Mouse (Mus musculus) thymus, adult 2 months (tissue): ENCODE data around the gene Il17f. TPM values are rescaled to one million over a fixed set of nuclear protein-coding genes. Genes with fewer than 3 reads are reported as not detected.

Experiments
- DNase-seq: peaks from one replicate; pipeline ENCODE4 v3.0.0; 2021
- H3K27ac ChIP-seq: fragments of 200-500 bp; 2 replicates; pipeline ENCODE4 v1.5.1; 2012; ENCODE audit warnings: low read length, control low read depth; ENCODE audit not compliant: control insufficient read depth, insufficient read depth
- H3K27me3 ChIP-seq: fragments of 200-500 bp; 2 replicates; pipeline ENCODE4 v1.6.1; 2012; ENCODE audit warnings: mild to moderate bottlenecking, low read length, moderate library complexity, mixed read lengths; ENCODE audit not compliant: control insufficient read depth, insufficient read depth
- H3K36me3 ChIP-seq: fragments of 200-500 bp; 2 replicates; pipeline ENCODE4 v1.6.1; 2012; ENCODE audit warnings: mild to moderate bottlenecking, low read length, moderate library complexity; ENCODE audit not compliant: control insufficient read depth, insufficient read depth
- H3K4me1 ChIP-seq: fragments of 200-500 bp; replicated peaks from 2 replicates; pipeline ENCODE4 v1.6.1; 2012; ENCODE audit warnings: low read length; ENCODE audit not compliant: control insufficient read depth, insufficient read depth
- H3K4me3 ChIP-seq: fragments of 200-500 bp; 2 replicates; pipeline ENCODE4 v1.5.1; 2012; ENCODE audit warnings: mild to moderate bottlenecking, low read length, control low read depth, moderate library complexity; ENCODE audit not compliant: control insufficient read depth, insufficient read depth
- CTCF ChIP-seq: fragments of 200-500 bp; IDR thresholded peaks from 2 replicates; pipeline ENCODE4 v1.5.1; 2012; ENCODE audit warnings: mild to moderate bottlenecking, control low read depth, low read length, moderate library complexity, borderline replicate concordance; ENCODE audit not compliant: control insufficient read depth, poor library complexity, insufficient read depth; ENCODE audit errors: extremely low read depth
- POLR2A ChIP-seq: fragments of 200-500 bp; IDR thresholded peaks from 2 replicates; pipeline ENCODE4 v1.6.1; 2012; ENCODE audit warnings: mild to moderate bottlenecking, low read length, control low read depth, moderate library complexity; ENCODE audit not compliant: control insufficient read depth, poor library complexity, insufficient read depth; ENCODE audit errors: extremely low read depth
- WGBS: fragments of 180-500 bp; shearing (Covaris S2); methylation state at CpG from one replicate; pipeline ENCODE4 v1.1.7; 2018; 5-methylcytosine and 5-hydroxymethylcytosine counted together
- polyA plus RNA-seq: library from polyadenylated mRNA; depleted of rRNA; stranded (reverse); fragments of >200 nt; gene quantifications from 2 replicates; pipeline ENCODE4 v1.2.3, GENCODE M21; 2012

Il17f gene
- polyA plus RNA-seq, 1 experiment = 0.49 TPM

GRCm38 (mm10) chr1:20825036-20825435 lies 34.6 kb upstream of the Il17f start:
- H3K27me3 ChIP-seq = no peaks in the 10 kb centered on the region
- TF ChIP-seq CTCF (no peak), POLR2A (no peak)
- no peak for DNase-seq
- peaks cover 6% of the 10 kb centered on the region for H3K4me1 ChIP-seq
- no peak overlapping the region for H3K27ac ChIP-seq
- H3K36me3 ChIP-seq = no peaks in the 10 kb centered on the region
- H3K4me3 ChIP-seq = no peak overlapping the region

- no peaks in the 10 kb centered on the region for H3K36me3 ChIP-seq
- no peak for DNase-seq
- H3K4me1 ChIP-seq = peaks cover 6% of the 10 kb centered on the region
- H3K27me3 ChIP-seq = no peaks in the 10 kb centered on the region
- H3K27ac ChIP-seq = no peak overlapping the region
- WGBS = 94% methylated on average over 2 of the region's 2 CpGs
- no peak for TF ChIP-seq POLR2A
- no peak for TF ChIP-seq CTCF
- H3K4me3 ChIP-seq = no peak overlapping the region
These were observed 33.5 kb upstream of the Il17f start for GRCm38 (mm10) chr1:20823906-20824305.

- DNase-seq = no peak
- no peak overlapping the region for H3K4me3 ChIP-seq
- H3K4me1 ChIP-seq = peaks cover 6% of the 10 kb centered on the region
- TF ChIP-seq POLR2A (no peak), CTCF (no peak)
- H3K36me3 ChIP-seq = no peaks in the 10 kb centered on the region
- H3K27ac ChIP-seq = no peak overlapping the region
- 90% methylated on average over 4 of the region's 4 CpGs for WGBS
- no peaks in the 10 kb centered on the region for H3K27me3 ChIP-seq
These were observed 33.1 kb upstream of the Il17f start for GRCm38 (mm10) chr1:20823471-20823870.

GRCm38 (mm10) chr1:20820959-20821358 lies 30.5 kb upstream of the Il17f start:
- Histone ChIP-seq H3K27me3 (no peaks in the 10 kb centered on the region), H3K4me3 (no peak overlapping the region), H3K27ac (no peak overlapping the region), H3K4me1 (peaks cover 6% of the 10 kb centered on the region), H3K36me3 (peaks cover 15% of the 10 kb centered on the region)
- no peak for DNase-seq
- 87% methylated on average over 4 of the region's 4 CpGs for WGBS
- no peak for TF ChIP-seq CTCF
- no peak for TF ChIP-seq POLR2A

GRCm38 (mm10) chr1:20819771-20820605 lies 29.6 kb upstream of the Il17f start, which contains the start of gene Mcm3:
Gene Mcm3, minus strand, starts transcription at chr1:20820312.
- peaks cover 24% of the 10 kb centered on the region for H3K36me3 ChIP-seq
- peaks cover 4% of the 10 kb centered on the region for H3K4me1 ChIP-seq
- peak; percentile 22; the same call in 1 of the 2 replicates for TF ChIP-seq CTCF
- no peak for TF ChIP-seq POLR2A
- peak within 1 kb of the TSS; percentile 70 for H3K4me3 ChIP-seq
- peak; percentile 88 for DNase-seq
- WGBS = under 1% methylated on average over 52 of the region's 52 CpGs
- no peaks in the 10 kb centered on the region for H3K27me3 ChIP-seq
- H3K27ac ChIP-seq = no peak within 1 kb of the TSS

GRCm38 (mm10) chr1:20817596-20817995 lies 27.2 kb upstream of the Il17f start:
- H3K36me3 ChIP-seq = peaks cover 46% of the 10 kb centered on the region
- DNase-seq = no peak
- TF ChIP-seq POLR2A = no peak
- TF ChIP-seq CTCF = no peak
- no peak overlapping the region for H3K4me3 ChIP-seq
- H3K27ac ChIP-seq = no peak overlapping the region
- H3K4me1 ChIP-seq = no peaks in the 10 kb centered on the region
- 93% methylated on average over 12 of the region's 12 CpGs for WGBS
- H3K27me3 ChIP-seq = no peaks in the 10 kb centered on the region

GRCm38 (mm10) chr1:20817172-20817571 lies 26.8 kb upstream of the Il17f start:
- H3K27me3 ChIP-seq = no peaks in the 10 kb centered on the region
- WGBS = 78% methylated on average over 9 of the region's 9 CpGs
- DNase-seq = no peak
- peaks cover 51% of the 10 kb centered on the region for H3K36me3 ChIP-seq
- H3K4me1 ChIP-seq = no peaks in the 10 kb centered on the region
- no peak overlapping the region for H3K27ac ChIP-seq
- no peak overlapping the region for H3K4me3 ChIP-seq
- TF ChIP-seq POLR2A (no peak), CTCF (no peak)
